Mouse (Mus musculus) retina, embryonic 14.5 days (tissue): ENCODE data around the gene 4933415A04Rik.

Experiments used
- DNase-seq: peaks from one replicate; pipeline ENCODE4 v3.0.0-alpha.2; 2015; ENCODE audit warnings: low spot score

4933415A04Rik gene

GRCm38 (mm10) chr11:43632566-43632965 is 45.7 kb downstream of the 4933415A04Rik start:
- no peak for DNase-seq

GRCm38 (mm10) chr11:43633165-43633564 is 46.3 kb downstream of the 4933415A04Rik start:
- no peak for DNase-seq

DNA sequence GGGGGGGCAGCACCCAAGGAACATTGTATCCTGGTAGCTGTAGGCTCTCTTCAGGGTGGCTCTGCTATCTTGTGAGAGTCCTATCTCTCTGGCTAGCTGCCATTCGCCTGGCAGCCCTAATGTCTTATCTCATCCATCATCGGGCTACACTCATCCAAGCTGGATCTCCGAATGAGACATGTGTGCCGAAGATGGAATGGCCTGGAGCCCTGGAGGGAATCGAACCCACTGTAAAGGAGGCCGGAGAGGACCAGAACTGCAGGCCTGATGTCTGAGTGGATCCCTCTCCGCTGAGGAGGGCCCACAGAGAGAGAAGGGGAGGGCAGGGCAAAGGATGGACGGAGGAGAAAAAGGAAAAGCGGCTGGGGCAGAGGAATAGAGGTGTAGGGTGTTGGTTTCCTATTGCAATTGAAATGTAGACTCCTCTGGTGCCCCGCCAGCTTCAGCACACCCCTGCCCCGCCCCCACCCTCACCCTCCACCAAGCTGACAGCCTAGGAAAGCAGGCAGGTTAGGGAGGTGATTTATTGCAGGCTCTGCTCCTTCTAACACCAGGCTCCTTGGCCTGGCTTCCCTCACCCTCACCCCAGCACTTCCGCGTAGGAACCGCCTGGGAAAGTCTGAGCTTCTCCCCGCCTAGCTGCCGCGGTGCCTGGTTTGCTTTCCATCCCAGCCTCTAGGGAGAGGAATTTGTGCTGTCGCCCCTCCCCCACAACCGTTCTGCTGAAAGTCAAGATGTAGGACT is 47.0 kb downstream of the 4933415A04Rik start:
- peak; percentile 67 for DNase-seq

DNA sequence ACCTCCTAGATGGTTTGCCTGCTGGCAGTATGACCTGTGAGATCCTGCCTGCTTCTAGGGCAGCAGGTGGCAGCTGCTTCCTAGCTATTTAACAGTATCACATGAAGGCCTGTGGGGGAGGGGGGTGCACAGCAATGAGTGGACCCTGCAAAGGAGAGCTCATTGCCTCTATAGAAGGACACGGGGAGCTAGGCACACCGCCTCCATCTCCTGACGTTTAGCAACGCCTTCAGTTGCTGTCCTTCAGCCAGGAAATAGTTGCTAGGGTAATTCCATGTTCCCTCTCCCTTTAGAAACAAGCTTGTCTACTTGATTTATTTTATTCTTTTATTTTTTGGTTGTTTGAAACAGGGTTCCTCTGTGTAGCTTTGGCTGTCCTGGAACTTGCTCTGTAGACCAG is 49.9 kb downstream of the 4933415A04Rik start:
- DNase-seq, result no peak

GRCm38 (mm10) chr11:43638486-43638885 is 51.6 kb downstream of the 4933415A04Rik start:
- no peak for DNase-seq
